Mouse (Mus musculus): ENCODE results near the gene Gm17509. TPM values are rescaled to one million over a fixed set of nuclear protein-coding genes. Genes with fewer than 3 reads are reported as not detected.

Gene Gm17509
- polyA plus RNA-seq, 1 experiment: not detected

DNA sequence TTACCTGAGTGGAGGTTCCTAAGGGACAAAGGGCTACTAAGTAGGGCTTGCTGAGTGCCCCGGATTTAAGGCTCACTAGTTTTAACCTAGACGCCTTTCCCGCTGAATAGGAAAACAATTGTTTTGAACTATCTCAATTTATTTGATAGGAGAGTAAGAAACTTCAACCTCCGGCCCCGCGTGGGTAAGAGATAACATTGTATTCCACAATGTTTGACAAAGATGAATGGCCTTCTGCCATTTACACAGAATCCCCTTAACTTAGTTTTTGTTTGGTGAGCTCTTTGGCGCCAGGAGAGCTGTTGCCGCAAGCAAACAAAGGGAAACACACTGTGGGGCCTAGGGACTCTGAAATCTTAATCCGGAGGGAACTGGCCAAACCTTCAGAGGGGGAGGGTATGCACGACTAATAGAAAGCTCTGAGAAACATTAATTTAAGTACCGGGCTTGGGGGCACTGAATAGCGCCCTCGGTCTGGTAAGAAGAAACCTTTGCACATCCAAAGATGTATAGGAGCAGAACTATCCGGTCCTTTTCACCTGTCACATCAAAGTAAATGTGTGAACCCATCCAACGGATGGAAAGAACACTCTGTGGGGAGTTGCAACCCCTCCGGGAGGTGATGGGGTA is 889 bp downstream of the Gm17509 start:
- 0 out of 2 replicates have a peak, but pooled peaks cover 2% of the 10 kb centered on the region for H3K27me3 ChIP-seq (replicated peaks; ENCODE audit: control insufficient read depth, insufficient read depth, low read length)
- DNase-seq: no peak
- no peaks in the 10 kb centered on the region for H3K4me1 ChIP-seq (ENCODE audit: control insufficient read depth, insufficient read depth, low read length)
- H3K36me3 ChIP-seq (ENCODE audit: control insufficient read depth, insufficient read depth, low read length): no peaks in the 10 kb centered on the region
- no peak overlapping the region for H3K27ac ChIP-seq (ENCODE audit: insufficient read depth, low read depth, low read length)
- WGBS: 21% methylated on average over 16 of the region's 16 CpGs
- peak overlapping the region; percentile 54 for H3K4me3 ChIP-seq (ENCODE audit: insufficient read depth, low read depth, low read length)
- TF ChIP-seq CTCF (conservative IDR thresholded peaks at IDR 0.05; ENCODE audit: insufficient read depth, insufficient read length, low read depth, low read length): no peak
- TF ChIP-seq POLR2A (IDR thresholded peaks at IDR 0.05; ENCODE audit: low read depth, low read length): no peak

DNA sequence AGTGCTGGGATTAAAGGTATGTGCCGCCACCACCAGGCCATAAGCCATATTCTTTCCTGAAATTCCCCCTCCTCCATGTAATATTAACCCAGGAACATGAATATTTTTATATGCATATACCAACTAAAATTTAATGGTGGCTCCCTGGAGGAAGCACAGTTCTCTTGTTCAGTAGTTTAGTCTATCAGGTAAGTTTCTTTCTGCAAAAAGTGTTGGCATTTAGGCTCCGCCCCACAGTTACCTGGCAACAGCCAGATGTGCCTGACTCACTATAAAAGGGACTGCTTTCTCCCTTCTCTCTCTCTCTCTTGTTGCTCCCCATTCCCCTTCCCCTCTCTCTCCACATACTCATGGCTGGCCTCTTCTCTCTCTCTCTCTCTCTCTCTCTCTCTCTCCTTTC is 2.8 kb downstream of the Gm17509 start:
- TF ChIP-seq CTCF (conservative IDR thresholded peaks at IDR 0.05; ENCODE audit: insufficient read depth, insufficient read length, low read depth, low read length) (no peak), POLR2A (IDR thresholded peaks at IDR 0.05; ENCODE audit: low read depth, low read length) (no peak)
- WGBS: 93% methylated on average over 2 of the region's 2 CpGs
- H3K36me3 ChIP-seq (ENCODE audit: control insufficient read depth, insufficient read depth, low read length): no peaks in the 10 kb centered on the region
- no peak for DNase-seq
- no peak overlapping the region for H3K4me3 ChIP-seq (ENCODE audit: insufficient read depth, low read depth, low read length)
- H3K4me1 ChIP-seq (ENCODE audit: control insufficient read depth, insufficient read depth, low read length): no peaks in the 10 kb centered on the region
- 0 out of 2 replicates have a peak, but pooled peaks cover 2% of the 10 kb centered on the region for H3K27me3 ChIP-seq (replicated peaks; ENCODE audit: control insufficient read depth, insufficient read depth, low read length)
- no peak overlapping the region for H3K27ac ChIP-seq (ENCODE audit: insufficient read depth, low read depth, low read length)

DNA sequence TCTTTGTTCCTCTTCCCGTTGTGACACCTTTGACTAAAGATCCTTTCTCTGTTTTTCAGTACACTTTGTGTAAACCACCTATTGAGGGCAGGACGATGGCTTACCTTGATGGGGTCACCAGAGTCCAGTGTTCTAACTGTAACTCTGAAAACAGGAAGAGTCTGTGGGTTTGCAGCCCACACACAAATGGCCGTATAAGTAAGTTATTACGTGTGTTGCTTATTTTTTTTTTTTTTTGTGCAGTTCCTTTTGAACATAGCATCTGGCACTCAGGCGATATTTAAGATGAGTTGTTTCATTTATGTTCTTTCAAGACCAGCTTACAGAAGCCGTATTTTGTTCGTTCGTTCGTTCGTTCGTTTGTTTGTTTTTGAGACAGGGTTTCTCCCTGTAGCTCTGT is 3.3 kb downstream of the Gm17509 start:
- 68% methylated on average over 11 of the region's 11 CpGs for WGBS
- Histone ChIP-seq H3K36me3 (ENCODE audit: control insufficient read depth, insufficient read depth, low read length) (no peaks in the 10 kb centered on the region), H3K4me1 (ENCODE audit: control insufficient read depth, insufficient read depth, low read length) (no peaks in the 10 kb centered on the region), H3K27me3 (replicated peaks; ENCODE audit: control insufficient read depth, insufficient read depth, low read length) (0 out of 2 replicates have a peak, but pooled peaks cover 2% of the 10 kb centered on the region), H3K4me3 (ENCODE audit: insufficient read depth, low read depth, low read length) (no peak overlapping the region), H3K27ac (ENCODE audit: insufficient read depth, low read depth, low read length) (no peak overlapping the region)
- TF ChIP-seq POLR2A (IDR thresholded peaks at IDR 0.05; ENCODE audit: low read depth, low read length) (no peak), CTCF (conservative IDR thresholded peaks at IDR 0.05; ENCODE audit: insufficient read depth, insufficient read length, low read depth, low read length) (no peak)
- DNase-seq: no peak

DNA sequence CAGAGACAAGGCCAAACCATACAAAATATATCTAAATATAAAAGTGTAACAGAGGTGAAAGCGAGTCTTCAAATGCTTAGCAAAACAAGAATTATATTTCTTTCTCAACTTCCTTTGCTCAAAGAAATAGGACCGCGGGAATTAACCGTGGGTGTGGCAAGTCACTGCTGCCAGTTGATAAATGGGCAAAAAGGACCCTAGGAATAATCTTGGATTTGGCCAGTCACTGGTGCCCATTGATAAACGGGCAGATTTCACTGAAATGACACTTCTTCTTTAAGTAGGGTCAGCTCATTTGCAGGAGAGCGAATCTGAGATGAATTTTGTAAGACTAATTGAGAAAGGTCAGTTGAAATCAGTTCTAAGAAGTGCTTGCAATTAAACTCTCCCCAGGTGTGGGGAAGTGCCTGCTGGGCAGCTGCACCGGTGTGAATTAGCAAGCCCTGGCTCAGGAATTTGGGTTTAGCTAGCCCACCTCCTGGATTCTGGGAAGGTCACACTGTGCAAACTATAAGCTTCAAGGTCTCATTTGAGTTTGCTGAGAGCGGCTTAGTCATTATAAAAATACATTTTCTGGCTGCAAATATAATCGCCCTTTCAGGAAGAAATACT is 4.0 kb downstream of the Gm17509 start:
- Histone ChIP-seq H3K4me3 (ENCODE audit: insufficient read depth, low read depth, low read length) (no peak overlapping the region), H3K27me3 (replicated peaks; ENCODE audit: control insufficient read depth, insufficient read depth, low read length) (0 out of 2 replicates have a peak, but pooled peaks cover 2% of the 10 kb centered on the region), H3K27ac (ENCODE audit: insufficient read depth, low read depth, low read length) (no peak overlapping the region), H3K36me3 (ENCODE audit: control insufficient read depth, insufficient read depth, low read length) (no peaks in the 10 kb centered on the region), H3K4me1 (ENCODE audit: control insufficient read depth, insufficient read depth, low read length) (no peaks in the 10 kb centered on the region)
- DNase-seq: no peak
- TF ChIP-seq POLR2A (IDR thresholded peaks at IDR 0.05; ENCODE audit: low read depth, low read length): no peak
- no peak for TF ChIP-seq CTCF (conservative IDR thresholded peaks at IDR 0.05; ENCODE audit: insufficient read depth, insufficient read length, low read depth, low read length)
- 42% methylated on average over 9 of the region's 9 CpGs for WGBS

DNA sequence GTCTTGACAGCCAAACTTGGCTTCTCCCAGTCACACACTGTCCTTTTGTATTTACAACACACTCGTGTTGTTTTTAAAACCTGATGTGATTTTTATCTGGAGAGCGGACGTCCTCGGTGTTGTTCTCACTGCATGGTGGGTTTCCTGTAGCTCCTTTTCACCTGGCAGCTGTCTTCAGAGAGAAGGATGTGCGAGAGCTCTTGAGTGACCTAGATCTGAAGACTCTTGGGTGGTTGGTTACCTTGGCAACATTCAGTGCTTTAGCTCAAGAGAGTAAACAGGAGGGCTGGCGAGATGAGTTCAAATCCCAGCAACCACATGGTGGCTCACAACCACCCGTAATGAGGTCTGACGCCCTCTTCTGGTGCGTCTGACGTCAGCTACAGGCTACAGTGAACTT is 4.7 kb downstream of the Gm17509 start:
- no peak for TF ChIP-seq POLR2A (IDR thresholded peaks at IDR 0.05; ENCODE audit: low read depth, low read length)
- no peak for TF ChIP-seq CTCF (conservative IDR thresholded peaks at IDR 0.05; ENCODE audit: insufficient read depth, insufficient read length, low read depth, low read length)
- H3K27ac ChIP-seq (ENCODE audit: insufficient read depth, low read depth, low read length): no peak overlapping the region
- H3K4me3 ChIP-seq (ENCODE audit: insufficient read depth, low read depth, low read length): no peak overlapping the region
- H3K27me3 ChIP-seq (replicated peaks; ENCODE audit: control insufficient read depth, insufficient read depth, low read length): 0 out of 2 replicates have a peak, but pooled peaks cover 2% of the 10 kb centered on the region
- WGBS: 46% methylated on average over 10 of the region's 10 CpGs
- no peaks in the 10 kb centered on the region for H3K4me1 ChIP-seq (ENCODE audit: control insufficient read depth, insufficient read depth, low read length)
- H3K36me3 ChIP-seq (ENCODE audit: control insufficient read depth, insufficient read depth, low read length): no peaks in the 10 kb centered on the region
- DNase-seq: no peak

DNA sequence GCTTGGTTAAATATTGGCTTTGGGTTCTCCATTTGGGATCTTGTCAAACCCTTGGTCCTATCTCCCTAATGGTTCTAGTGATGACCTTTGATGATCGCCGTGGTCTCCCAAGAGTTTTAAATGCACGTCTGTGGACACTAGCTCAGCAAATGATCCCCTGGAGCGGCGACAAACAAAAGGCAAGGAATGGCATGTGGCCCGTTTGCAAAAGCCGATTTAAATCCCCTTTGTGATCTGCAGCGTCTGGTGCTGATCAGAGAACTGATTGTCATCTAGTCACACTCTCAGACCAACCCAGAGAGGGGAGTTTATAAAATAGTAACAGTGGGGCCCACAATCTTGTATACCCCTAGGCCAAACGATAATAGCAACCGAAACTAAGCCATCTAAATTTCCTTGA is 5.4 kb downstream of the Gm17509 start:
- Histone ChIP-seq H3K36me3 (ENCODE audit: control insufficient read depth, insufficient read depth, low read length) (no peaks in the 10 kb centered on the region), H3K4me3 (ENCODE audit: insufficient read depth, low read depth, low read length) (no peak overlapping the region), H3K4me1 (ENCODE audit: control insufficient read depth, insufficient read depth, low read length) (no peaks in the 10 kb centered on the region), H3K27me3 (replicated peaks; ENCODE audit: control insufficient read depth, insufficient read depth, low read length) (no peaks in the 10 kb centered on the region), H3K27ac (ENCODE audit: insufficient read depth, low read depth, low read length) (no peak overlapping the region)
- 37% methylated on average over 10 of the region's 10 CpGs for WGBS
- TF ChIP-seq POLR2A (IDR thresholded peaks at IDR 0.05; ENCODE audit: low read depth, low read length): no peak
- no peak for TF ChIP-seq CTCF (conservative IDR thresholded peaks at IDR 0.05; ENCODE audit: insufficient read depth, insufficient read length, low read depth, low read length)
- no peak for DNase-seq

DNA sequence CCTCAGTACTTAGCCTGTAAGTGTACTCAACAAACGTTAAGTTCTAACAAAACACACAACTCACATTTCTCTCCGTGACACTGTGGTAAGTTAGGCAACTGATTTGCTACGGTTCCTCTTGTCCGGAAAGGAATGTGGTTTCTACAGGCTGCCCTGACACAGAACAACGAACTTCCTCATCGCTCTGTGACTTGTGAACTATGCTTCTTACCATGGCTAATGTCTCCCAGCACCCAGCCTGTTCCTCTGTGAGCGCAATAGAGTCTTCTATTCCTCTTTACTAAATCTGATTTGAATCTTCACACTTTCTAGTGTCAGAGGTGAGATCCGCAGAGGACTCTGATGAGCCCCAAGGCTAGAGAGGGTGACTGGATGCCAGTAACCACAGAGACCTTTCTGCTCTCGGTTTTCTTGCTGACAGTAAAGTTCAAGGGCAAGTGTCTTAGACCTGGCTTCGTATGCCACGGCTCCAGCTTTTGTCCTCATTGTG is 9.4 kb downstream of the Gm17509 start:
- no peaks in the 10 kb centered on the region for H3K4me1 ChIP-seq (ENCODE audit: control insufficient read depth, insufficient read depth, low read length)
- no peak overlapping the region for H3K4me3 ChIP-seq (ENCODE audit: insufficient read depth, low read depth, low read length)
- H3K27ac ChIP-seq (ENCODE audit: insufficient read depth, low read depth, low read length): no peak overlapping the region
- TF ChIP-seq POLR2A (IDR thresholded peaks at IDR 0.05; ENCODE audit: low read depth, low read length) (no peak), CTCF (conservative IDR thresholded peaks at IDR 0.05; ENCODE audit: insufficient read depth, insufficient read length, low read depth, low read length) (no peak)
- 53% methylated on average over 11 of the region's 11 CpGs for WGBS
- no peaks in the 10 kb centered on the region for H3K36me3 ChIP-seq (ENCODE audit: control insufficient read depth, insufficient read depth, low read length)
- no peak for DNase-seq
- H3K27me3 ChIP-seq (replicated peaks; ENCODE audit: control insufficient read depth, insufficient read depth, low read length): no peaks in the 10 kb centered on the region

All from kidney, adult 2 months (tissue).